Mouse (Mus musculus): ENCODE measurements around the gene Mettl23. TPM values are rescaled to one million over a fixed set of nuclear protein-coding genes. Genes with fewer than 3 reads are reported as not detected.
A peak's percentile ranks its signal among the peaks of the same experiment; 100 is the strongest.

Gene Mettl23
- polyA plus RNA-seq, 1 experiment = 45.5 TPM

- no peak overlapping the region for H3K27ac ChIP-seq (ENCODE audit: control insufficient read depth, insufficient read depth, low read depth, low read length)
These were observed 35.6 kb upstream of the Mettl23 start for GRCm38 (mm10) chr11:116807526-116807925.

GRCm38 (mm10) chr11:116807938-116808606 is 35.0 kb upstream of the Mettl23 start:
- peaks cover 7% of the 10 kb centered on the region for H3K4me1 ChIP-seq (ENCODE audit: control insufficient read depth, insufficient read depth, low read length)
- TF ChIP-seq CTCF (IDR thresholded peaks at IDR 0.05; ENCODE audit: control insufficient read depth, insufficient read depth, insufficient replicate concordance, low read depth, low read length) (peak; percentile 88), POLR2A (IDR thresholded peaks at IDR 0.05; ENCODE audit: control insufficient read depth, low read depth, low read length) (no peak)

More at GRCm38 (mm10) chr11:116807526-116807925, 35.6 kb upstream of the Mettl23 start:
- Histone ChIP-seq H3K36me3 (ENCODE audit: control insufficient read depth, insufficient read depth, low read length) (no peaks in the 10 kb centered on the region), H3K4me1 (ENCODE audit: control insufficient read depth, insufficient read depth, low read length) (peaks cover 7% of the 10 kb centered on the region), H3K4me3 (ENCODE audit: control insufficient read depth, low read depth, low read length) (no peak overlapping the region), H3K27me3 (ENCODE audit: control insufficient read depth, insufficient read depth, low read length) (no peaks in the 10 kb centered on the region)
- TF ChIP-seq CTCF (IDR thresholded peaks at IDR 0.05; ENCODE audit: control insufficient read depth, insufficient read depth, insufficient replicate concordance, low read depth, low read length) = no peak
- no peak for TF ChIP-seq POLR2A (IDR thresholded peaks at IDR 0.05; ENCODE audit: control insufficient read depth, low read depth, low read length)

GRCm38 (mm10) chr11:116808811-116809395 is 34.2 kb upstream of the Mettl23 start:
- no peaks in the 10 kb centered on the region for H3K36me3 ChIP-seq (ENCODE audit: control insufficient read depth, insufficient read depth, low read length)
- H3K4me3 ChIP-seq (ENCODE audit: control insufficient read depth, low read depth, low read length) = no peak overlapping the region
- no peak overlapping the region for H3K27ac ChIP-seq (ENCODE audit: control insufficient read depth, insufficient read depth, low read depth, low read length)
- TF ChIP-seq CTCF (IDR thresholded peaks at IDR 0.05; ENCODE audit: control insufficient read depth, insufficient read depth, insufficient replicate concordance, low read depth, low read length) = no peak
- TF ChIP-seq POLR2A (IDR thresholded peaks at IDR 0.05; ENCODE audit: control insufficient read depth, low read depth, low read length) = no peak
- H3K27me3 ChIP-seq (ENCODE audit: control insufficient read depth, insufficient read depth, low read length) = no peaks in the 10 kb centered on the region
- peaks cover 7% of the 10 kb centered on the region for H3K4me1 ChIP-seq (ENCODE audit: control insufficient read depth, insufficient read depth, low read length)

More at GRCm38 (mm10) chr11:116807938-116808606, 35.0 kb upstream of the Mettl23 start:
- no peak overlapping the region for H3K4me3 ChIP-seq (ENCODE audit: control insufficient read depth, low read depth, low read length)
- no peaks in the 10 kb centered on the region for H3K36me3 ChIP-seq (ENCODE audit: control insufficient read depth, insufficient read depth, low read length)
- no peaks in the 10 kb centered on the region for H3K27me3 ChIP-seq (ENCODE audit: control insufficient read depth, insufficient read depth, low read length)
- no peak overlapping the region for H3K27ac ChIP-seq (ENCODE audit: control insufficient read depth, insufficient read depth, low read depth, low read length)

- no peak overlapping the region for H3K27ac ChIP-seq (ENCODE audit: control insufficient read depth, insufficient read depth, low read depth, low read length)
These were observed 33.6 kb upstream of the Mettl23 start for GRCm38 (mm10) chr11:116809520-116809919.

GRCm38 (mm10) chr11:116810528-116810927 is 32.5 kb upstream of the Mettl23 start:
- no peak for TF ChIP-seq POLR2A (IDR thresholded peaks at IDR 0.05; ENCODE audit: control insufficient read depth, low read depth, low read length)
- no peak for TF ChIP-seq CTCF (IDR thresholded peaks at IDR 0.05; ENCODE audit: control insufficient read depth, insufficient read depth, insufficient replicate concordance, low read depth, low read length)
- no peak overlapping the region for H3K27ac ChIP-seq (ENCODE audit: control insufficient read depth, insufficient read depth, low read depth, low read length)
- no peaks in the 10 kb centered on the region for H3K27me3 ChIP-seq (ENCODE audit: control insufficient read depth, insufficient read depth, low read length)
- no peaks in the 10 kb centered on the region for H3K36me3 ChIP-seq (ENCODE audit: control insufficient read depth, insufficient read depth, low read length)
- peaks cover 7% of the 10 kb centered on the region for H3K4me1 ChIP-seq (ENCODE audit: control insufficient read depth, insufficient read depth, low read length)
- H3K4me3 ChIP-seq (ENCODE audit: control insufficient read depth, low read depth, low read length) = no peak overlapping the region

More at GRCm38 (mm10) chr11:116809520-116809919, 33.6 kb upstream of the Mettl23 start:
- Histone ChIP-seq H3K36me3 (ENCODE audit: control insufficient read depth, insufficient read depth, low read length) (no peaks in the 10 kb centered on the region), H3K4me3 (ENCODE audit: control insufficient read depth, low read depth, low read length) (no peak overlapping the region), H3K4me1 (ENCODE audit: control insufficient read depth, insufficient read depth, low read length) (peaks cover 7% of the 10 kb centered on the region), H3K27me3 (ENCODE audit: control insufficient read depth, insufficient read depth, low read length) (no peaks in the 10 kb centered on the region)
- no peak for TF ChIP-seq POLR2A (IDR thresholded peaks at IDR 0.05; ENCODE audit: control insufficient read depth, low read depth, low read length)
- TF ChIP-seq CTCF (IDR thresholded peaks at IDR 0.05; ENCODE audit: control insufficient read depth, insufficient read depth, insufficient replicate concordance, low read depth, low read length) = no peak

- H3K36me3 ChIP-seq (ENCODE audit: control insufficient read depth, insufficient read depth, low read length) = no peaks in the 10 kb centered on the region
- TF ChIP-seq POLR2A (IDR thresholded peaks at IDR 0.05; ENCODE audit: control insufficient read depth, low read depth, low read length) (no peak; the same call in 1 of the 2 replicates), CTCF (IDR thresholded peaks at IDR 0.05; ENCODE audit: control insufficient read depth, insufficient read depth, insufficient replicate concordance, low read depth, low read length) (no peak)
- no peaks in the 10 kb centered on the region for H3K27me3 ChIP-seq (ENCODE audit: control insufficient read depth, insufficient read depth, low read length)
- no peak overlapping the region; the same call in 1 of the 2 replicates for H3K4me3 ChIP-seq (ENCODE audit: control insufficient read depth, low read depth, low read length)
- peaks cover 7% of the 10 kb centered on the region for H3K4me1 ChIP-seq (ENCODE audit: control insufficient read depth, insufficient read depth, low read length)
- H3K27ac ChIP-seq (ENCODE audit: control insufficient read depth, insufficient read depth, low read depth, low read length) = no peak overlapping the region
These were observed 31.8 kb upstream of the Mettl23 start for GRCm38 (mm10) chr11:116810983-116811901.
